Mouse (Mus musculus) heart, postnatal 25 days (tissue): ENCODE results near the gene Ppp2r5c. TPM values are rescaled to one million over a fixed set of nuclear protein-coding genes. Genes with fewer than 3 reads are reported as not detected.

Source experiments
- DNase-seq: peaks from one replicate; pipeline ENCODE4 v3.0.0; 2022; ENCODE audit warnings: low spot score
- intact Hi-C: fragments of 180-260 bp; cut with DNase I; formaldehyde crosslinking; loops from one replicate; pipeline ENCODE4 v1.15.1; 2025
- total RNA-seq, 2 experiments: library from RNA; stranded (reverse); gene quantifications; 2 replicates each; pipeline ENCODE4 v1.2.3; 2021

Gene Ppp2r5c
- total RNA-seq, 2 experiments from 2014 or later: 90.4 to 91.5 TPM

- intact Hi-C loops: loop anchor here (5.0 to 10.0 kb wide), 2 partner anchors 54 to 87 kb away; no protein-coding TSS in a partner anchor
- no peak for DNase-seq
Observed at GRCm38 (mm10) chr12:110541528-110541927, 94.6 kb downstream of the Ppp2r5c start.

GRCm38 (mm10) chr12:110545040-110545701 lies 98.3 kb downstream of the Ppp2r5c start:
- DNase-seq: no peak
- intact Hi-C loops: loop anchor here (10.0 kb wide), 1 partner anchor 90 kb away; no protein-coding TSS in a partner anchor

- no peak for DNase-seq
- intact Hi-C loops: loop anchor here (10.0 kb wide), 1 partner anchor 93 kb away; no protein-coding TSS in a partner anchor
Observed at GRCm38 (mm10) chr12:110547573-110547972, 100.7 kb downstream of the Ppp2r5c start.

- intact Hi-C loops: loop anchor here (10.0 kb wide), 1 partner anchor 95 kb away; no protein-coding TSS in a partner anchor
- DNase-seq: no peak
Observed at GRCm38 (mm10) chr12:110549437-110550112, 102.7 kb downstream of the Ppp2r5c start.

- no peak for DNase-seq
- intact Hi-C loops: no loop called here
Observed at GRCm38 (mm10) chr12:110550364-110550763, 103.4 kb downstream of the Ppp2r5c start.

- no peak for DNase-seq
- intact Hi-C loops: no loop called here
Observed at GRCm38 (mm10) chr12:110552113-110552512, 105.2 kb downstream of the Ppp2r5c start.

- intact Hi-C loops: no loop called here
- DNase-seq: no peak
Observed at GRCm38 (mm10) chr12:110553362-110553761, 106.4 kb downstream of the Ppp2r5c start.

GRCm38 (mm10) chr12:110555536-110556240 lies 108.8 kb downstream of the Ppp2r5c start:
- DNase-seq: no peak
- intact Hi-C loops: no loop called here

GRCm38 (mm10) chr12:110556861-110557628 lies 110.1 kb downstream of the Ppp2r5c start:
- intact Hi-C loops: no loop called here
- DNase-seq: no peak

- DNase-seq: no peak
- intact Hi-C loops: no loop called here
Observed at GRCm38 (mm10) chr12:110558175-110558574, 111.3 kb downstream of the Ppp2r5c start.

GRCm38 (mm10) chr12:110563383-110563782 lies 116.5 kb downstream of the Ppp2r5c start:
- intact Hi-C loops: no loop called here
- no peak for DNase-seq

- no peak for DNase-seq
- intact Hi-C loops: no loop called here
Observed at GRCm38 (mm10) chr12:110564848-110565247, 117.9 kb downstream of the Ppp2r5c start.

- intact Hi-C loops: no loop called here
- DNase-seq: no peak
Observed at GRCm38 (mm10) chr12:110566366-110566765, 119.4 kb downstream of the Ppp2r5c start.

GRCm38 (mm10) chr12:110571050-110571449 lies 124.1 kb downstream of the Ppp2r5c start:
- intact Hi-C loops: no loop called here

GRCm38 (mm10) chr12:110572351-110572750 lies 125.4 kb downstream of the Ppp2r5c start:
- no peak for DNase-seq
- intact Hi-C loops: no loop called here

More at GRCm38 (mm10) chr12:110571050-110571449, 124.1 kb downstream of the Ppp2r5c start:
- no peak for DNase-seq

- intact Hi-C loops: no loop called here
- DNase-seq: no peak
Observed at GRCm38 (mm10) chr12:110573635-110574034, 126.7 kb downstream of the Ppp2r5c start.

GRCm38 (mm10) chr12:110575926-110576325 lies 129.0 kb downstream of the Ppp2r5c start:
- no peak for DNase-seq
- intact Hi-C loops: no loop called here

GRCm38 (mm10) chr12:110578333-110578732 lies 131.4 kb downstream of the Ppp2r5c start:
- no peak for DNase-seq
- intact Hi-C loops: no loop called here

- intact Hi-C loops: no loop called here
- no peak for DNase-seq
Observed at GRCm38 (mm10) chr12:110588622-110589021, 141.7 kb downstream of the Ppp2r5c start.

- intact Hi-C loops: loop anchor here (2.0 to 5.0 kb wide), 2 partner anchors 106 to 139 kb away; no protein-coding TSS in a partner anchor
- no peak for DNase-seq
Observed at GRCm38 (mm10) chr12:110590804-110591259, 143.9 kb downstream of the Ppp2r5c start.
